Mouse (Mus musculus) testis, adult 2 months (tissue): Measurements from ENCODE around the gene Lrrc4.

Experiments
- CTCF ChIP-seq: fragments of 200-500 bp; IDR thresholded peaks from 2 replicates; pipeline ENCODE4 v1.5.1; 2012; ENCODE audit warnings: low read depth, mild to moderate bottlenecking, inconsistent platforms, low read length, moderate library complexity; ENCODE audit not compliant: control insufficient read depth, insufficient read depth, insufficient replicate concordance
- POLR2A ChIP-seq: fragments of 200-500 bp; IDR thresholded peaks from 2 replicates; pipeline ENCODE4 v1.6.1; 2012; ENCODE audit warnings: low read depth, mild to moderate bottlenecking, inconsistent platforms, low read length, moderate library complexity; ENCODE audit not compliant: control insufficient read depth

- TF ChIP-seq CTCF (no peak), POLR2A (no peak)
Measured at GRCm38 (mm10) chr6:28865112-28865511, 33.6 kb upstream of the Lrrc4 start.
